Comparison of ENCODE assay signal across 23 mouse cellular contexts in the genomic region with DNA sequence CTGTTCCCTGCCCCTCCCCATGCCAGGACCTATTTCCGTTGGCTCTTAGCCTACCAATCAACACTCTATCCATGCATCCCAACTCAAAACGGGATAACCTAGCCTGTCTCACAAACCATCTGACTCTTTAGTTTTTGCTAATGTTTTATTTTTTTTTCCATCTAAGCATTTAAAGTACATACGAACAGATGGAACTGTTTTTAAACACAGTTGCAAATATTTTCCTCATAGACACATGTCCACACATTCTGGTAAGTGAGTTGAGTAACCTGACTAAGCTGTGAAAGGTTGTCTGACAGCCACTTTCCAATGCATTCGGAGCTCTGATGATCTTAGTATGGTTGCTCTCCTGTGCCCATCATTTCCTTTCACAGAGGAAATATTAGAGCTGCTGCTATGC.
A peak's percentile ranks its signal among the peaks of the same experiment; 100 is the strongest.
DNase-seq lines count a peak whose midpoint lies in the region; ATAC-seq and TF ChIP-seq lines count a peak whose summit lies in the region.
"Had no signal": no experiment of that assay in that cellular context is flagged by ENCODE, and none has a peak within 500 bp of the region (broad histone marks: within the 10 kb centered on the region; RNA-seq: fewer than 3 reads in every experiment).

No protein-coding gene starts in this region.

- H3K9me3 ChIP-seq in forebrain, embryonic 14.5 days (replicated peaks; ENCODE audit: control insufficient read depth, low read length) = no peaks in the 10 kb centered on the region
- H3K9me3 ChIP-seq in forebrain, embryonic 12.5 days = no peaks in the 10 kb centered on the region
- no peaks in the 10 kb centered on the region for H3K9me3 ChIP-seq in forebrain, embryonic 16.5 days (ENCODE audit: control insufficient read depth, low read length)
- H3K9me3 ChIP-seq in forebrain, embryonic 11.5 days (ENCODE audit: control insufficient read depth, low read length) = no peaks in the 10 kb centered on the region
- H3K9me3 ChIP-seq in lung, postnatal 0 days (ENCODE audit: low read length) = no peaks in the 10 kb centered on the region
- H3K9me3 ChIP-seq: embryonic facial prominence, embryonic 10.5 days; embryonic facial prominence, embryonic 12.5 days had no signal

- H3K27ac ChIP-seq in forebrain, embryonic 14.5 days (ENCODE audit: low read depth, low read length) = no peak overlapping the region
- no peak overlapping the region for H3K27ac ChIP-seq in forebrain, embryonic 12.5 days
- H3K27ac ChIP-seq in forebrain, embryonic 16.5 days (ENCODE audit: low read length) = no peak overlapping the region
- H3K27ac ChIP-seq in forebrain, embryonic 11.5 days (ENCODE audit: low read depth, low read length) = no peak overlapping the region
- no peak overlapping the region for H3K27ac ChIP-seq in lung, postnatal 0 days (ENCODE audit: low read length)
- H3K27ac ChIP-seq in embryonic fibroblast, embryonic 13.5 days (ENCODE audit: insufficient read depth, low read length) = peak overlapping the region; percentile 26; the same call in 1 of the 2 replicates
- H3K27ac ChIP-seq: embryonic facial prominence, embryonic 10.5 days; embryonic facial prominence, embryonic 12.5 days had no signal

- no peak overlapping the region for H3K4me3 ChIP-seq in forebrain, embryonic 14.5 days (ENCODE audit: low read depth, low read length)
- no peak overlapping the region for H3K4me3 ChIP-seq in forebrain, embryonic 12.5 days (replicated peaks)
- no peak overlapping the region for H3K4me3 ChIP-seq in forebrain, embryonic 16.5 days (replicated peaks; ENCODE audit: low read length)
- no peak overlapping the region for H3K4me3 ChIP-seq in forebrain, embryonic 11.5 days (ENCODE audit: low read depth, low read length)
- H3K4me3 ChIP-seq in lung, postnatal 0 days (ENCODE audit: low read depth, low read length) = no peak overlapping the region
- no peak overlapping the region for H3K4me3 ChIP-seq in embryonic fibroblast, embryonic 13.5 days (ENCODE audit: insufficient read depth, low read length)
- H3K4me3 ChIP-seq: embryonic facial prominence, embryonic 10.5 days; embryonic facial prominence, embryonic 12.5 days; erythroblast, embryonic 14.5 days had no signal

- H3K9ac ChIP-seq in forebrain, embryonic 14.5 days (ENCODE audit: low read length) = no peak overlapping the region
- H3K9ac ChIP-seq in forebrain, embryonic 12.5 days = no peak overlapping the region
- no peak overlapping the region for H3K9ac ChIP-seq in forebrain, embryonic 16.5 days (replicated peaks; ENCODE audit: low read depth, low read length)
- H3K9ac ChIP-seq in forebrain, embryonic 11.5 days (ENCODE audit: low read length) = no peak overlapping the region
- H3K9ac ChIP-seq in lung, postnatal 0 days (replicated peaks; ENCODE audit: low read depth) = no peak overlapping the region
- H3K9ac ChIP-seq: embryonic facial prominence, embryonic 12.5 days had no signal

- H3K36me3 ChIP-seq in forebrain, embryonic 14.5 days (ENCODE audit: control insufficient read depth, insufficient read depth, low read length) = no peaks in the 10 kb centered on the region
- H3K36me3 ChIP-seq in forebrain, embryonic 12.5 days (replicated peaks) = no peaks in the 10 kb centered on the region
- no peaks in the 10 kb centered on the region for H3K36me3 ChIP-seq in forebrain, embryonic 16.5 days (ENCODE audit: control insufficient read depth, insufficient read depth)
- no peaks in the 10 kb centered on the region for H3K36me3 ChIP-seq in forebrain, embryonic 11.5 days (ENCODE audit: control insufficient read depth, insufficient read depth, low read length)
- H3K36me3 ChIP-seq in lung, postnatal 0 days (ENCODE audit: insufficient read depth, low read length) = no peaks in the 10 kb centered on the region
- H3K36me3 ChIP-seq: embryonic facial prominence, embryonic 10.5 days; embryonic facial prominence, embryonic 12.5 days; G1E had no signal

- no peak for TF ChIP-seq POLR2A in embryonic fibroblast, embryonic 13.5 days (IDR thresholded peaks at IDR 0.05; ENCODE audit: low read depth, low read length)

- no peak overlapping the region for H3K4me2 ChIP-seq in forebrain, embryonic 14.5 days (ENCODE audit: low read length)
- H3K4me2 ChIP-seq in forebrain, embryonic 12.5 days = no peak overlapping the region
- H3K4me2 ChIP-seq in forebrain, embryonic 16.5 days (ENCODE audit: low read length) = no peak overlapping the region
- no peak overlapping the region for H3K4me2 ChIP-seq in forebrain, embryonic 11.5 days (ENCODE audit: low read depth, low read length, severe bottlenecking)
- no peak overlapping the region for H3K4me2 ChIP-seq in lung, postnatal 0 days (replicated peaks; ENCODE audit: low read depth, low read length)
- H3K4me2 ChIP-seq: embryonic facial prominence, embryonic 12.5 days had no signal

- ATAC-seq in forebrain, embryonic 14.5 days = no peak
- no peak for ATAC-seq in forebrain, embryonic 12.5 days (ENCODE audit: low FRiP score)
- 0 out of 2 replicates have a peak, but pooled peaks have one; percentile 38 for ATAC-seq in forebrain, embryonic 16.5 days
- ATAC-seq in forebrain, embryonic 11.5 days (replicated peaks; ENCODE audit: low FRiP score) = no peak
- ATAC-seq in lung, postnatal 0 days = no peak
- ATAC-seq: activated CD4-positive, CD25-positive, alpha-beta regulatory T cell, adult 4 months; CD4-positive, CD25-positive, alpha-beta regulatory T cell, adult 4 months; Patski had no signal

- no peak for TF ChIP-seq CTCF in lung, postnatal 0 days (IDR thresholded peaks at IDR 0.05)
- TF ChIP-seq CTCF in embryonic fibroblast, embryonic 13.5 days (IDR thresholded peaks at IDR 0.05; ENCODE audit: borderline replicate concordance, insufficient read depth, low read length) = no peak

- no peaks in the 10 kb centered on the region for H3K4me1 ChIP-seq in forebrain, embryonic 14.5 days (ENCODE audit: control insufficient read depth, insufficient read depth, low read length)
- H3K4me1 ChIP-seq in forebrain, embryonic 12.5 days = no peaks in the 10 kb centered on the region
- H3K4me1 ChIP-seq in forebrain, embryonic 16.5 days (replicated peaks; ENCODE audit: control insufficient read depth, insufficient read depth, low read length) = 0 out of 2 replicates have a peak, but pooled peaks cover 2% of the 10 kb centered on the region
- H3K4me1 ChIP-seq in forebrain, embryonic 11.5 days (replicated peaks; ENCODE audit: control insufficient read depth, insufficient read depth, low read length) = no peaks in the 10 kb centered on the region
- H3K4me1 ChIP-seq in lung, postnatal 0 days (ENCODE audit: insufficient read depth, low read depth, low read length) = no peaks in the 10 kb centered on the region
- H3K4me1 ChIP-seq in embryonic fibroblast, embryonic 13.5 days (ENCODE audit: control insufficient read depth, insufficient read depth, low read length) = no peaks in the 10 kb centered on the region
- H3K4me1 ChIP-seq: embryonic facial prominence, embryonic 10.5 days; embryonic facial prominence, embryonic 12.5 days had no signal

- H3K27me3 ChIP-seq in forebrain, embryonic 14.5 days (replicated peaks; ENCODE audit: control insufficient read depth, insufficient read depth, low read length) = no peaks in the 10 kb centered on the region
- no peaks in the 10 kb centered on the region for H3K27me3 ChIP-seq in forebrain, embryonic 12.5 days
- H3K27me3 ChIP-seq in forebrain, embryonic 16.5 days (replicated peaks; ENCODE audit: control insufficient read depth, insufficient read depth, low read length) = no peaks in the 10 kb centered on the region
- no peaks in the 10 kb centered on the region for H3K27me3 ChIP-seq in forebrain, embryonic 11.5 days (ENCODE audit: control insufficient read depth, insufficient read depth, low read length)
- no peaks in the 10 kb centered on the region for H3K27me3 ChIP-seq in lung, postnatal 0 days (replicated peaks; ENCODE audit: insufficient read depth, low read length)
- H3K27me3 ChIP-seq: embryonic facial prominence, embryonic 12.5 days; Patski had no signal

- peak; percentile 52 for DNase-seq in forebrain, embryonic 14.5 days (ENCODE audit: low spot score)
- no peak for DNase-seq in forebrain, embryonic 11.5 days (ENCODE audit: low spot score)
- DNase-seq in lung, postnatal 0 days (ENCODE audit: low spot score) = peak; percentile 29
- DNase-seq in lung, postnatal 14 days = no peak
- no peak for DNase-seq in testis, postnatal 10 days (ENCODE audit: low spot score)
- DNase-seq: adrenal gland, adult 8-10 months; adrenal gland, postnatal 14 days; adrenal gland, postnatal 36 days; B cell, adult 2 months; cerebellum, adult 11-12 months; cerebellum, adult 2 months; cerebellum, adult 9-10 months; cerebellum, postnatal 25 days had no signal

- no peak for TF ChIP-seq EP300 in lung, postnatal 0 days (IDR thresholded peaks at IDR 0.05)

- 76% methylated on average over 4 of the region's 4 CpGs for WGBS in forebrain, embryonic 14.5 days
- 85% methylated on average over 4 of the region's 4 CpGs for WGBS in forebrain, embryonic 12.5 days
- 66% methylated on average over 4 of the region's 4 CpGs for WGBS in forebrain, embryonic 16.5 days
- 91% methylated on average over 4 of the region's 4 CpGs for WGBS in forebrain, embryonic 11.5 days
- 69% methylated on average over 4 of the region's 4 CpGs for WGBS in lung, postnatal 0 days

Comparison
In these comparisons a context has a peak if more than half of its experiments do, and no peak if none do; other contexts are left out.
1. DNase-seq: peak in forebrain, embryonic 14.5 days (single experiment) and lung, postnatal 0 days (single experiment); none in forebrain, embryonic 11.5 days (single experiment), lung, postnatal 14 days (single experiment) and testis, postnatal 10 days (single experiment).